Mouse (Mus musculus): ENCODE results near the gene Tas1r1.

DNA sequence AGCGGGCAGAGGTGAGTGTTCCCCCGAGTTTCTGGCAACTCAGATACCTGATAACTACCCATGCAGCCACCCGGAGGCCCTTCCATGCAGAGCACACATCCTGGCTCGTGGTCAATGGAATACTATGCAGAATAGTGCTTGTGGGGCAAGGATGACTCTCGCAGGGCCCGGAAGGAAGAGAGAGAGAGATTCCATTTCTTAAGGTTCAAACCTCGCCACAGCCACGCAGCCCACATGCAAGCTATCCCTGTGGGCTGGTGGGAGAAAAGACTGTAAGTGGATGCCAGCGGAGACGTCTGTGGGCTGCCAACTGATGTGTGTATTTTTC, 50.4 kb downstream of the Tas1r1 start:
- TF ChIP-seq CTCF (IDR thresholded peaks at IDR 0.05; ENCODE audit: extremely low read depth, insufficient read depth, insufficient read length, insufficient replicate concordance): no peak
- no peak for TF ChIP-seq POLR2A (IDR thresholded peaks at IDR 0.05; ENCODE audit: low read depth, low read length)
